Mouse (Mus musculus): ENCODE data around the gene Rad23a. TPM values are rescaled to one million over a fixed set of nuclear protein-coding genes. Genes with fewer than 3 reads are reported as not detected.
"Not testable (repeated sequence)": the region's sequence is repeated elsewhere in the genome, so short reads cannot be mapped to it uniquely, and the experiment has no call there.

Gene Rad23a
- total RNA-seq, 2 experiments from 2014 or later = 88.5 to 96.7 TPM

GRCm38 (mm10) chr8:84841514-84841913, 1.0 kb upstream of the Rad23a start:
- no peak for DNase-seq

- DNase-seq = no peak
Measured at GRCm38 (mm10) chr8:84839875-84840247, 604 bp downstream of the Rad23a start.

GRCm38 (mm10) chr8:84839411-84839810, 1.1 kb downstream of the Rad23a start:
- no peak for DNase-seq

DNA sequence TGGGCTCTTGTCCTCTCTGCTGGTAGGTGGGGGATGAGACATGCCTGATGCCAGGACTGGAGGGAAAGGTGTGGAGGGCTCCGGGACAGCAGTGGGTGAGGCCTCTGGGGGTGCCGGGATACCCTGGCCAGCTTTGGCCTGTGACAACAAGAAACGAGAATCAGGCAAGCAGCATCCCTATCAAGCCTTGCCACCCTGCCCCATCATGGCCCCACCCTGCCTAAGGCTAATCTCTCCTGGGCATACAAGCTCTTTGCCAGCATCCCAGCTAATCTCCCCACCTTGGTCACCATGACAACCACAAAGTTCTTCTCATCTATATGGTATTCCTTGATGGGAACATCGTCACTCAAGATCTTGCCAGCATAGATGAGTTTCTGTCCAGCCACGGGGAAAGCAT, 2.0 kb downstream of the Rad23a start:
- DNase-seq = no peak

DNA sequence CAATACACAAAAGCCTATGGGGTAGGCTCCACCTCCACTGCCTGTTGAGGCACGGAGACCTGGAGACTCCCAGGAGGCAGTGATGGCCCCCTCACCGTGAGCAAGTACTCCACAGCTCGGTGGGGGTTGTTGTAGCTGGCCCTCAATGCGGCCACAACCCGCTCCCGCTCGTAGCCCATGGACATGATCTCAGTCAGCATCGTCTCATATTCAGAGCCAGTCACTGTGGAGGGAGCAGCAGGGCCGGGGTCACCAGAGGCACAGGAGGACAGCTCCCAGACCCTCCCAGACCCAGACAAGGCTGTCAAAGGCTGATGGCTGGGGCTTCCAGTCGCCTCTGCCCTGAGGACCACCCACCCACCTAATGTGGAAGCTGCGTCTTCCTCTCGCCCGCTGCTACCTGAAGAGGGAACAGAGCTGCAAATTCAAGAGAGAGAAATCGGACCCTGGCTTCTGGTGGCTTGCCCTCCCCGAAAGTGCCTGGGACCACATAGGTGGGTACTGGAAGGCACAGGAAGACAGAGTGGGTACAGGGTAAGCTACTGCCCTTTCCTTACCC, 2.5 kb downstream of the Rad23a start:
- DNase-seq = no peak

DNA sequence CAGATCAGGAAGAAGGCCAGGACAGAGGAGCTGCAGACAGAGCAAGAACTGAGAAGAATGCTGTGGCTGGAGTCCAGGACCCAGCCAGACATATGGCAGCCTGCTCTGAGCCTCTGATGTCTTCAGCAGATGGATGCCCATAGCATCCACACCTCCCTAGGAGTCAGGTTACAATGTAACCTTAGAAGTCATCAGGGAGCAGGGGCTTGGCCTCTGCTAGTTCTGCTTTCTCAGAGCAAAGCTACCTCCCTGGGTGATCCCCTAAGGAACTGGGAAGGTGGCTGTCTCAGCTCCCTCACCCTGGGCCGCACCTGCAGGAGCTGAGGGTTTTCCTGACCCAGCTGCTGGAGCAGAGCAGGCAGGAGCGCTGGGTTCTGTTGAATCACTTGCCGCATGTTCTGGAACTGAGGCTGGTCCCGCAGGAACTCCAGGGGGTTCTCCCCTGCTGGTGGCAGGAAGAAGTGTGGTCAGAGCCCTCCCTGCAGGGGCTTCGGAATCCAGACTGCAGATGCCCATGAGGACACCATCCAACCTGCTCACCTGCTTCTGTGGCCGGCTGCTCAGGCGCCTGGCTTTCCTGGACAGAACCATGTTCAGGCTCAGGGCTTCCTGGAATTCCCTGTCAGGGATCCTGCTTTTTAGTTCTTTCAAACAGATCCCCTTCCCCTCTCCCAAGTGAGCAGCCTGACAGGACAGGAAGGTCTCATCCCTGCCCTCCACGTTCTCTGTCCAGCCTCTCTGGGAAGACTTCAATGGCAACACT, 3.1 kb downstream of the Rad23a start:
- DNase-seq = no peak

DNA sequence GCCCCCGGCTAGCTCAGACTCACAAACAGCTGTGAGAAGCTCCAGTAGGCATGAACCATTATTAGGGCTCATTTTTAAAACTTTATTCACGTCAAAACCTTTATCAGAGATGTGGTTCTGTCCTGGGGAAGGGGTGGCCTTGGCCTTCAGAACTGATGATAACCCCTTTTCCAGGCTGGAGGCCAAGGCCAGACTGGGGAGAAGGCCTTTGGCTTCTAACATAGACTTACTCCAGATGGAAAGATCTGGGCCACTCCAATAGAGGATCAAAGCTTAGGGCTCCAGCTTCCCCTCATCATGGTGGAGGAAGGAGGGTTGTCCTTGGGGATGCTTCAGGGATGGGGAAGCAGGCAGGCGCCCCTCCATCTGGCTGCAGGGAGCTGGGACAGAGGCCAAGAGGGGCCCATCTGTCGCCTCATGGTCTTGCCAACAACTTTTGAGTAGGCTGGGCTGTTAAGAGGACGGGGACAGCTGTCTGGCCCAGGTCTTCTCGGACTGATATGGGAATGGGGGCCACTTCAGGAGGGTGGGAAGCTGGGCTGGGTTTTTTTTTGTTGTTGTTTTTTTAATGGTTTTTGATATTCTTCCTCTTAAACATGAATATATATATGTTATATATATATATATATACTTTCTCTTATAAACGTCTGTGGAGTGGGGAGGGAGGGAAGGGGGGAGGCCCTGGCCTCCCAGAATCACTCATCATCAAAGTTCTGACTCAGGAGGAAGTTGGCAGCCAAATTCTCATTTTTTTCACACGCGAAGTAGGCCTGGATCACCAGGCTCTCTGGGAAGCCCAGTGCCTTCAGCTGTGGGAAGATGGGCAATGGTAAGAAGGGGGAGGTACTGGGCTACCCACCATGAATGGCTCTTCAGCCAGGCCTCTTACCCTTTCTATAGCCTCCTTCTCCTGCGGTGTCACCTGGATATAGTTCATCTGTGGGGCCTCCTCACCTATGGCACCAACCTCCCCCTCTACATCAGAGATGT, 5.3 kb downstream of the Rad23a start:
- no peak for DNase-seq

- DNase-seq = no peak
Measured at GRCm38 (mm10) chr8:84834002-84834865, 6.2 kb downstream of the Rad23a start.

DNA sequence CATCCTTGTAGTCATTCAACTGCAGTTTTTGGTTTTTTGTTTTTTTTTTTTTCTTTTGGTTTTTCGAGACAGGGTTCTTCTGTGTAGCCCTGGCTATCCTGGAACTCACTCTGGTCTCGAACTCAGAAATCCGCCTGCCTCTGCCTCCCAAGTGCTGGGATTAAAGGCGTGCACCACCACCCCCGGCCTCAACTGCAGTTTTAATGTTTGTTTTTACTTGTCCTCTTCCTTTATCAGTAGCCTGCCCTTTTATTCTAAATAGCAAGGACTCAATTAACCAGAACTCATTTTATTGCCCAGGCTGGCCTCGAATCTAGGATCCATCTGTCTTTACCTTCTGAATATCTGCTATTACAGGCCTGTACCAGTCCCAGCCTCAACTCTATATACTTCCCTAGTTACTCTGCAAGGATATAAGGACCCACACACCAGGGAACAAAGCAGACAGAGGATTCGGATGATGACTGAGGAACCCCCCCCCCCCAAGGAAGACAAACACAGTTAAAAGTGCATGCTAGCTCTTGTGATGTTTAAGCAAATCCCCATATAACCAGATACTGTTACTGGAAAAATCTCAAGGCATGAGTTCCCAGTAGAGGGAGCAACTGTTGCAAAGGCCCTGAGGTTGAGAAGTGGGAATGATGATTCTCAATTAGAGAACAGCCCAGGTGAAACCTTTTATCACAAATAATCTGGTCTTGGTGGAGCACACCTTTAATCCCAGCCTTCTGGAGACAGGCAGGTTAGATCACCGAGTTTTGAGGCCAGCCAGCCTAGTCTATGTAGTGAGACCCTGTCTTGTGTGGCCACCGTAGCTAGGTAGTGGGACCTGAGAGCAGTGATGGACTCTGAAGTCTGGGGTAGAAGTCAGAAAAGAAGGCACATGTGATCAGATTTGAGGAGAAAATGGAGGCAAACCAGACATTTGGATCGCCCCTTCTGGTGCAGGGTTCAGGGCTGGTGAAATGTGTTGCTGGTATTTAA, 7.4 kb downstream of the Rad23a start:
- DNase-seq = no peak

GRCm38 (mm10) chr8:84832034-84832717, 8.3 kb downstream of the Rad23a start:
- peak; percentile 82 to 89 for DNase-seq

DNA sequence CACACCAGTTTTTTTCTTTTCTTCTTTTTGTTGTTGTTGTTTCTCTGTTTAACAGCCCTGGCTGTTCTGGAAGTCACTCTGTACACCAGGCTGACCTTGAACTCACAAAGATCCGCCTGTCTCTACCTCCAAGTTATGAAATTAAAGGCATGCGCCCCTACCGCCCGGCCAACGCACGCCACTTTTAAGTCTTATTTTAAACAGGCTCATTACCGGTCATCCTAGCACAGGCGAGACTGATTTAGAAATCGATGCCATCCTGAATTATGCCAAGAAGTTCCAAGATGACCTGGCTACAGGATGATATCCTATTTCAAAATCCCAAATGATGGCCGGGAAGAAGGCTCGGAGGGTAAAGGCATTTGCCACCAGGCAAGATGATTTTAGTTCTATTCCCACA, 9.0 kb downstream of the Rad23a start, which contains the start of gene Gadd45gip1:
TSS of gene Gadd45gip1 (plus strand) at position 33 of the 400 bp plus-strand sequence.
- peak; percentile 56 to 64 for DNase-seq

DNA sequence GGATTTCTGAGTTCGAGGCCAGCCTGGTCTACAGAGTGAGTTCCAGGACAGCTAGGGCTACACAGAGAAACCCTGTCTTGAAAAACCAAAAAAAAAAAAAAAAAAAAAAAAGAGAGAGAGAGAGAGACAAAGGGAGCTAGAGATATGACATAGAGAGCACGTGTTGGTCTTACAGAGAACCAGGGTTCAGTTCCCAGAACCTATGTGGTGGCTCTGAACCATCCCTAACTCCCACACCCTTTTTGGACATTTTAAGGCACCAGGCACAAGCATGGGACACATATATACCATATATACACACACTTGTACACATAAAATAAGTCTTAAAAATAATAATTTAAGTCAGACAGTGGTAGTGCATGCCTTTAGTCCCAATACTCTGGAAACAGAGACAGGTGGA, 13.9 kb downstream of the Rad23a start:
- not testable (repeated sequence) for DNase-seq

DNA sequence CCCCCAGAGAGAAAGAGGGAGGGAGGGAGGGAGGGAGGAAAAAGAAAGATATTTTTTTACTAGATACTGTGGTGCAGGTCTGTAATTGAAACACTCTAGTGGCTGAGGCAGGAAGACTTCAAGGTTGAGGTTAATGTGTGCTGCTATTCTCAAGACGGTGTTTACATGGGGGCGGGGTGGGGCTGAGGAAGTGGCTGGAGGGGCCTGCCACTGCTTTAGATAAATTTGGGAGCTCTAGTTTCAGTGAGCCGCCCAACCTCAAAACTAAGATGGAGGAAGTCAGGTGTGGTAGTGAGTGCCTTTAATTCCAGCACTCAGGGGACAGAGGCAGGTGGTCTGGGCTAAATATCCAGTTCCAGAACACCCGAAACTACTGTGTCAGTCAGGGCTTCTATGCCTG, 14.8 kb downstream of the Rad23a start:
- DNase-seq = no peak

GRCm38 (mm10) chr8:84823653-84824052, 16.8 kb downstream of the Rad23a start:
- DNase-seq = peak; percentile 48 to 61

- DNase-seq = no peak
Measured at GRCm38 (mm10) chr8:84822723-84823122, 17.7 kb downstream of the Rad23a start, which contains the start of gene Dand5. Dand5 (minus strand) TSS chr8:84822823.

GRCm38 (mm10) chr8:84816117-84816516, 24.3 kb downstream of the Rad23a start:
- DNase-seq = no peak

DNA sequence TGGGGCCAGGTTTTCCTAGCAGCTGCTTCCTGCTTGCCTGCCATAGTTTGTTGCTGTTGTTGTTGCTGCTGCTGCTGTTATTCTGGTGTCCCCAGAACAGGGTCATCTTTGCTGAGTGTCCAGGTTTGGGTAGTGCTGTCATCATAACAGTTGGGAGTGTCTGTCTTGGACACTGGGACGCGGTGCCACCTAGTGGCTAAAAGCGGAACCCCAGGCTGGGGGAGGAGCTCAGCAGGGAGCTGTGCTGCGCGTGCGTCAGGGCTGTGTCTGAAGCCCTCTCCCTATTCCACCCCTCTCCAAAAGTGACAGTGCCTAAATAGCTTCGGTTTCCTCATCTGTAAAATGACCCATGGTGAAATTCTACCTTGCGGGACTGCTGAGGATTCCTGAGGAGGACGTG, 24.9 kb downstream of the Rad23a start:
- peak; percentile 95 to 100 for DNase-seq

GRCm38 (mm10) chr8:84814555-84815441, 25.7 kb downstream of the Rad23a start:
- peak; percentile 21 for DNase-seq

- peak in 1 of 2 experiments; percentile 21 for DNase-seq
Measured at GRCm38 (mm10) chr8:84814240-84814554, 26.3 kb downstream of the Rad23a start.
